Mouse (Mus musculus): ENCODE data around the gene Zzef1. TPM values are rescaled to one million over a fixed set of nuclear protein-coding genes. Genes with fewer than 3 reads are reported as not detected.

The Zzef1 gene
- polyA plus RNA-seq, 1 experiment from 2014 or later, result 3.5 TPM

- Histone ChIP-seq H3K4me3 (ENCODE audit: low read depth, low read length) (no peak overlapping the region), H3K4me2 (ENCODE audit: low read depth, low read length) (no peak overlapping the region), H3K27ac (ENCODE audit: low read depth) (no peak overlapping the region), H3K36me3 (replicated peaks; ENCODE audit: insufficient read depth, low read length) (0 out of 2 replicates have a peak, but pooled peaks cover 3% of the 10 kb centered on the region), H3K9ac (replicated peaks) (no peak overlapping the region), H3K27me3 (ENCODE audit: insufficient read depth, low read length) (no peaks in the 10 kb centered on the region), H3K9me3 (ENCODE audit: low read length) (no peaks in the 10 kb centered on the region), H3K4me1 (ENCODE audit: insufficient read depth) (no peaks in the 10 kb centered on the region)
- no peak for ATAC-seq
- no peak for TF ChIP-seq EP300 (IDR thresholded peaks at IDR 0.05; ENCODE audit: low read depth)
- TF ChIP-seq CTCF (IDR thresholded peaks at IDR 0.05; ENCODE audit: low read depth), result no peak
- no peak for DNase-seq
- WGBS (ENCODE audit: insufficient replicate concordance), result 43% methylated on average over 2 of the region's 2 CpGs
Measured at GRCm38 (mm10) chr11:72782103-72782502, 13.9 kb upstream of the Zzef1 start.

GRCm38 (mm10) chr11:72782503-72782902 is 13.5 kb upstream of the Zzef1 start:
- Histone ChIP-seq H3K4me3 (ENCODE audit: low read depth, low read length) (no peak overlapping the region), H3K4me2 (ENCODE audit: low read depth, low read length) (no peak overlapping the region), H3K9me3 (ENCODE audit: low read length) (no peaks in the 10 kb centered on the region), H3K9ac (replicated peaks) (no peak overlapping the region), H3K36me3 (replicated peaks; ENCODE audit: insufficient read depth, low read length) (0 out of 2 replicates have a peak, but pooled peaks cover 3% of the 10 kb centered on the region), H3K27me3 (ENCODE audit: insufficient read depth, low read length) (no peaks in the 10 kb centered on the region), H3K27ac (ENCODE audit: low read depth) (no peak overlapping the region), H3K4me1 (ENCODE audit: insufficient read depth) (no peaks in the 10 kb centered on the region)
- no peak for ATAC-seq
- 76% methylated on average over 3 of the region's 3 CpGs for WGBS (ENCODE audit: insufficient replicate concordance)
- TF ChIP-seq CTCF (IDR thresholded peaks at IDR 0.05; ENCODE audit: low read depth) (no peak), EP300 (IDR thresholded peaks at IDR 0.05; ENCODE audit: low read depth) (no peak)
- DNase-seq, result no peak

GRCm38 (mm10) chr11:72792033-72792432 is 4.0 kb upstream of the Zzef1 start:
- no peaks in the 10 kb centered on the region for H3K36me3 ChIP-seq (replicated peaks; ENCODE audit: insufficient read depth, low read length)
- no peak overlapping the region for H3K9ac ChIP-seq (replicated peaks)
- DNase-seq, result no peak
- ATAC-seq, result no peak
- H3K27ac ChIP-seq (ENCODE audit: low read depth), result no peak overlapping the region
- no peaks in the 10 kb centered on the region for H3K27me3 ChIP-seq (ENCODE audit: insufficient read depth, low read length)
- no peaks in the 10 kb centered on the region for H3K9me3 ChIP-seq (ENCODE audit: low read length)
- H3K4me2 ChIP-seq (ENCODE audit: low read depth, low read length), result no peak overlapping the region
- H3K4me1 ChIP-seq (ENCODE audit: insufficient read depth), result peaks cover 10% of the 10 kb centered on the region
- no peak for TF ChIP-seq CTCF (IDR thresholded peaks at IDR 0.05; ENCODE audit: low read depth)
- no peak for TF ChIP-seq EP300 (IDR thresholded peaks at IDR 0.05; ENCODE audit: low read depth)
- H3K4me3 ChIP-seq (ENCODE audit: low read depth, low read length), result no peak overlapping the region

- no peaks in the 10 kb centered on the region for H3K36me3 ChIP-seq (replicated peaks; ENCODE audit: insufficient read depth, low read length)
- H3K27me3 ChIP-seq (ENCODE audit: insufficient read depth, low read length), result no peaks in the 10 kb centered on the region
- 14% methylated on average over 14 of the region's 14 CpGs for WGBS (ENCODE audit: insufficient replicate concordance)
- peak overlapping the region; percentile 89 for H3K9ac ChIP-seq (replicated peaks)
- H3K27ac ChIP-seq (ENCODE audit: low read depth), result peak overlapping the region; percentile 88
- peaks cover 10% of the 10 kb centered on the region for H3K4me1 ChIP-seq (ENCODE audit: insufficient read depth)
- H3K4me2 ChIP-seq (ENCODE audit: low read depth, low read length), result peak overlapping the region; percentile 84
- no peak for DNase-seq
- H3K4me3 ChIP-seq (ENCODE audit: low read depth, low read length), result peak overlapping the region; percentile 91
- no peak for TF ChIP-seq CTCF (IDR thresholded peaks at IDR 0.05; ENCODE audit: low read depth)
- H3K9me3 ChIP-seq (ENCODE audit: low read length), result no peaks in the 10 kb centered on the region
- ATAC-seq, result peak; percentile 9
Measured at GRCm38 (mm10) chr11:72795149-72795454, 924 bp upstream of the Zzef1 start.

- peaks cover 10% of the 10 kb centered on the region for H3K4me1 ChIP-seq (ENCODE audit: insufficient read depth)
- WGBS (ENCODE audit: insufficient replicate concordance), result under 1% methylated on average over 42 of the region's 42 CpGs
Measured at GRCm38 (mm10) chr11:72796296-72796687, 266 bp downstream of the Zzef1 start.

GRCm38 (mm10) chr11:72796773-72797338 is 830 bp downstream of the Zzef1 start:
- Histone ChIP-seq H3K27me3 (ENCODE audit: insufficient read depth, low read length) (no peaks in the 10 kb centered on the region), H3K9ac (replicated peaks) (peak overlapping the region; percentile 89), H3K4me3 (ENCODE audit: low read depth, low read length) (peak overlapping the region; percentile 91), H3K27ac (ENCODE audit: low read depth) (peak overlapping the region; percentile 88), H3K4me1 (ENCODE audit: insufficient read depth) (peaks cover 10% of the 10 kb centered on the region), H3K36me3 (replicated peaks; ENCODE audit: insufficient read depth, low read length) (no peaks in the 10 kb centered on the region), H3K9me3 (ENCODE audit: low read length) (no peaks in the 10 kb centered on the region), H3K4me2 (ENCODE audit: low read depth, low read length) (peak overlapping the region; percentile 88)
- TF ChIP-seq EP300 (IDR thresholded peaks at IDR 0.05; ENCODE audit: low read depth), result no peak
- TF ChIP-seq CTCF (IDR thresholded peaks at IDR 0.05; ENCODE audit: low read depth), result no peak
- 10% methylated on average over 10 of the region's 10 CpGs for WGBS (ENCODE audit: insufficient replicate concordance)
- ATAC-seq (no peak), DNase-seq (no peak)

More at GRCm38 (mm10) chr11:72796296-72796687, 266 bp downstream of the Zzef1 start:
- Histone ChIP-seq H3K27ac (ENCODE audit: low read depth) (peak overlapping the region; percentile 88), H3K27me3 (ENCODE audit: insufficient read depth, low read length) (no peaks in the 10 kb centered on the region), H3K9ac (replicated peaks) (peak overlapping the region; percentile 89), H3K9me3 (ENCODE audit: low read length) (no peaks in the 10 kb centered on the region), H3K4me2 (ENCODE audit: low read depth, low read length) (peak overlapping the region; percentile 88), H3K4me3 (ENCODE audit: low read depth, low read length) (peak overlapping the region; percentile 91), H3K36me3 (replicated peaks; ENCODE audit: insufficient read depth, low read length) (no peaks in the 10 kb centered on the region)
- peak; percentile 40 for ATAC-seq
- DNase-seq, result no peak
- no peak for TF ChIP-seq EP300 (IDR thresholded peaks at IDR 0.05; ENCODE audit: low read depth)
- TF ChIP-seq CTCF (IDR thresholded peaks at IDR 0.05; ENCODE audit: low read depth), result no peak

- Histone ChIP-seq H3K27ac (ENCODE audit: low read depth) (no peak overlapping the region), H3K9me3 (ENCODE audit: low read length) (no peaks in the 10 kb centered on the region), H3K4me2 (ENCODE audit: low read depth, low read length) (no peak overlapping the region), H3K4me3 (ENCODE audit: low read depth, low read length) (no peak overlapping the region), H3K9ac (replicated peaks) (no peak overlapping the region), H3K36me3 (replicated peaks; ENCODE audit: insufficient read depth, low read length) (no peaks in the 10 kb centered on the region), H3K27me3 (ENCODE audit: insufficient read depth, low read length) (no peaks in the 10 kb centered on the region), H3K4me1 (ENCODE audit: insufficient read depth) (peaks cover 10% of the 10 kb centered on the region)
- no peak for DNase-seq
- TF ChIP-seq CTCF (IDR thresholded peaks at IDR 0.05; ENCODE audit: low read depth) (no peak), EP300 (IDR thresholded peaks at IDR 0.05; ENCODE audit: low read depth) (no peak)
- no peak for ATAC-seq
Measured at GRCm38 (mm10) chr11:72798112-72798511, 2.1 kb downstream of the Zzef1 start.
